Mouse (Mus musculus): ENCODE results near the gene Mbnl2. TPM values are rescaled to one million over a fixed set of nuclear protein-coding genes. Genes with fewer than 3 reads are reported as not detected.
A peak's percentile ranks its signal among the peaks of the same experiment; 100 is the strongest.

Mbnl2 gene
- polyA plus RNA-seq, 1 experiment, result 163 TPM

DNA sequence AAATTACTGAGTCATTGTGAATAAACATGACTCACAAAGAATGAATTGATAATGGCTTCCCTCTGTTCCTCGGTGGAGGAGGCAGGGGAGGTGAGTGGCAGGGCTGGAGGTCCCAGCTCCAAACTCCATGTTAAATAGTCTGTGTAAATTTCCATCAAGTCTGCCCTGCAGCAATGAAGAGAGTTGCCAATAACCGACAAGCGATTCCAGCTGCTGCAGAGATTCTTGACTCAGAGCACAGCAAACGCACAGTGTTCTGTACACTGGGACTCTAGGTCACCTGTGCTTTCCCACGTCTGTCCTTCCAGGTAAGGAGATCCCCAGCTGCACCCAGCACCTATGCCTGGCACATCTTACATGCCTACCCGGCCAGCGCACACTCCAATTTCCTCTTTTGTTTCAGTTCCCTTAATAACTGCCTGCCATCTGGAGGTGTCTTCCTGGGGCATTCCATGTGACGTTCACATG is 158.5 kb downstream of the Mbnl2 start:
- DNase-seq, result peak in 1 of 2 experiments; percentile 15
- Histone ChIP-seq H3K27ac (ENCODE audit: insufficient read depth, low read length) (peak overlapping the region; percentile 50), H3K4me3 (replicated peaks; ENCODE audit: insufficient read depth, low read depth, low read length) (no peak overlapping the region), H3K4me1 (ENCODE audit: control insufficient read depth, insufficient read depth, low read length) (peaks cover 6% of the 10 kb centered on the region), H3K27me3 (ENCODE audit: control insufficient read depth, insufficient read depth, low read length) (no peaks in the 10 kb centered on the region)
- TF ChIP-seq CTCF (IDR thresholded peaks at IDR 0.05; ENCODE audit: borderline replicate concordance, insufficient read depth, low read depth, low read length), result no peak
- 28% methylated on average over 8 of the region's 8 CpGs for WGBS

- 85% methylated on average over 1 of the region's 1 CpGs for WGBS
- TF ChIP-seq POLR2A (IDR thresholded peaks at IDR 0.05; ENCODE audit: borderline replicate concordance, insufficient read depth, low read length) (no peak), CTCF (IDR thresholded peaks at IDR 0.05; ENCODE audit: borderline replicate concordance, insufficient read depth, low read depth, low read length) (no peak)
- no peak for DNase-seq
- Histone ChIP-seq H3K27me3 (ENCODE audit: control insufficient read depth, insufficient read depth, low read length) (no peaks in the 10 kb centered on the region), H3K4me1 (ENCODE audit: control insufficient read depth, insufficient read depth, low read length) (peaks cover 6% of the 10 kb centered on the region), H3K4me3 (replicated peaks; ENCODE audit: insufficient read depth, low read depth, low read length) (no peak overlapping the region), H3K27ac (ENCODE audit: insufficient read depth, low read length) (no peak overlapping the region)
Observed at GRCm38 (mm10) chr14:120434831-120435230, 159.4 kb downstream of the Mbnl2 start.

GRCm38 (mm10) chr14:120440716-120441115 is 165.2 kb downstream of the Mbnl2 start:
- TF ChIP-seq POLR2A (IDR thresholded peaks at IDR 0.05; ENCODE audit: borderline replicate concordance, insufficient read depth, low read length), result no peak
- TF ChIP-seq CTCF (IDR thresholded peaks at IDR 0.05; ENCODE audit: borderline replicate concordance, insufficient read depth, low read depth, low read length), result no peak
- H3K4me3 ChIP-seq (replicated peaks; ENCODE audit: insufficient read depth, low read depth, low read length), result no peak overlapping the region
- no peaks in the 10 kb centered on the region for H3K4me1 ChIP-seq (ENCODE audit: control insufficient read depth, insufficient read depth, low read length)
- DNase-seq, result no peak
- H3K27me3 ChIP-seq (ENCODE audit: control insufficient read depth, insufficient read depth, low read length), result no peaks in the 10 kb centered on the region
- no peak overlapping the region for H3K27ac ChIP-seq (ENCODE audit: insufficient read depth, low read length)

- no peak for DNase-seq
Observed at GRCm38 (mm10) chr14:120441256-120441655, 165.8 kb downstream of the Mbnl2 start.

DNA sequence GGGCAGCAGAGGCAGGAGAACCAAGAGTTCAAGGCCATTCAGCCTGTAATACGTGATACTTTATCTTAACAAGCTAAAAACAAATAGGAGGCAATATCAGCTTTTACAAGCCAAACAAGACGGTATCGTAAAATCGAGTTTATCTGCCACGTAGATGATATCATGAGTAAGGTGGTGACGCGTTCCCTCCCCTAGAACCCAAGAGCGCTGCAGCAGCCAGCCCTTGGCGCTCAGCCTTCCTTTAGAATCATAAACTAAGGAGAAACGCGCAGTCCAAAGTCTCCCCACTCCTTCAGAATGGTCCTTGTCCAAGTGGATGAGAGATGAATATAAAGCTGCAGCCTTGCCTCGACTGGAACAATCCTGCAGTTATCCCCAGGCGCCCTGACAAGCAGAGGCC is 166.4 kb downstream of the Mbnl2 start:
- TF ChIP-seq POLR2A (IDR thresholded peaks at IDR 0.05; ENCODE audit: borderline replicate concordance, insufficient read depth, low read length) (no peak), CTCF (IDR thresholded peaks at IDR 0.05; ENCODE audit: borderline replicate concordance, insufficient read depth, low read depth, low read length) (no peak)
- Histone ChIP-seq H3K27me3 (ENCODE audit: control insufficient read depth, insufficient read depth, low read length) (no peaks in the 10 kb centered on the region), H3K4me3 (replicated peaks; ENCODE audit: insufficient read depth, low read depth, low read length) (no peak overlapping the region), H3K4me1 (ENCODE audit: control insufficient read depth, insufficient read depth, low read length) (no peaks in the 10 kb centered on the region), H3K27ac (ENCODE audit: insufficient read depth, low read length) (no peak overlapping the region)
- DNase-seq, result no peak
- 83% methylated on average over 13 of the region's 13 CpGs for WGBS

More at GRCm38 (mm10) chr14:120441256-120441655, 165.8 kb downstream of the Mbnl2 start:
- WGBS, result 42% methylated on average over 4 of the region's 4 CpGs
- TF ChIP-seq CTCF (IDR thresholded peaks at IDR 0.05; ENCODE audit: borderline replicate concordance, insufficient read depth, low read depth, low read length) (no peak), POLR2A (IDR thresholded peaks at IDR 0.05; ENCODE audit: borderline replicate concordance, insufficient read depth, low read length) (no peak)
- no peak overlapping the region for H3K27ac ChIP-seq (ENCODE audit: insufficient read depth, low read length)
- no peak overlapping the region for H3K4me3 ChIP-seq (replicated peaks; ENCODE audit: insufficient read depth, low read depth, low read length)
- H3K27me3 ChIP-seq (ENCODE audit: control insufficient read depth, insufficient read depth, low read length), result no peaks in the 10 kb centered on the region
- no peaks in the 10 kb centered on the region for H3K4me1 ChIP-seq (ENCODE audit: control insufficient read depth, insufficient read depth, low read length)

DNA sequence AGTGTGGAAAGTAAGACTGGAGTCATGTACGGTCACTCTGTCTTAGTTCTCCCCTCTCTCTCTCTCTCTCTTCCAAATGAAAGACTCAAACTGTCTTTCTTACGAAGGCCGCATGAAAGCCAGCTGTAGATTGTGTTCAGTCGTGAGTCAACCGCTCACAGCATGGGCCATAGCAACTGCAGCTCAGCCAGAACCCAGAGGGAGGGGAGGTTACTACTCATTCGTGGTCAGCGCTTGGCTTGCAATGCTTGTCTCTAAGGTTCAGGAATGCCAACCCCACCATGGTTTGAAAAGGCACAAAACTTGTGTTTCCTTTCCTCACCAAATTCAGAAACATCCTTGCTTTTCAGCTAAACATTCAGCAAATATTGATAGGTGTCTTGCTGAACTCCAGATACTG is 178.8 kb downstream of the Mbnl2 start:
- 32% methylated on average over 7 of the region's 7 CpGs for WGBS
- DNase-seq, result no peak
- H3K27ac ChIP-seq (ENCODE audit: insufficient read depth, low read length), result no peak overlapping the region
- TF ChIP-seq CTCF (IDR thresholded peaks at IDR 0.05; ENCODE audit: borderline replicate concordance, insufficient read depth, low read depth, low read length) (no peak), POLR2A (IDR thresholded peaks at IDR 0.05; ENCODE audit: borderline replicate concordance, insufficient read depth, low read length) (no peak)
- no peaks in the 10 kb centered on the region for H3K4me1 ChIP-seq (ENCODE audit: control insufficient read depth, insufficient read depth, low read length)
- no peak overlapping the region for H3K4me3 ChIP-seq (replicated peaks; ENCODE audit: insufficient read depth, low read depth, low read length)
- H3K27me3 ChIP-seq (ENCODE audit: control insufficient read depth, insufficient read depth, low read length), result no peaks in the 10 kb centered on the region

DNA sequence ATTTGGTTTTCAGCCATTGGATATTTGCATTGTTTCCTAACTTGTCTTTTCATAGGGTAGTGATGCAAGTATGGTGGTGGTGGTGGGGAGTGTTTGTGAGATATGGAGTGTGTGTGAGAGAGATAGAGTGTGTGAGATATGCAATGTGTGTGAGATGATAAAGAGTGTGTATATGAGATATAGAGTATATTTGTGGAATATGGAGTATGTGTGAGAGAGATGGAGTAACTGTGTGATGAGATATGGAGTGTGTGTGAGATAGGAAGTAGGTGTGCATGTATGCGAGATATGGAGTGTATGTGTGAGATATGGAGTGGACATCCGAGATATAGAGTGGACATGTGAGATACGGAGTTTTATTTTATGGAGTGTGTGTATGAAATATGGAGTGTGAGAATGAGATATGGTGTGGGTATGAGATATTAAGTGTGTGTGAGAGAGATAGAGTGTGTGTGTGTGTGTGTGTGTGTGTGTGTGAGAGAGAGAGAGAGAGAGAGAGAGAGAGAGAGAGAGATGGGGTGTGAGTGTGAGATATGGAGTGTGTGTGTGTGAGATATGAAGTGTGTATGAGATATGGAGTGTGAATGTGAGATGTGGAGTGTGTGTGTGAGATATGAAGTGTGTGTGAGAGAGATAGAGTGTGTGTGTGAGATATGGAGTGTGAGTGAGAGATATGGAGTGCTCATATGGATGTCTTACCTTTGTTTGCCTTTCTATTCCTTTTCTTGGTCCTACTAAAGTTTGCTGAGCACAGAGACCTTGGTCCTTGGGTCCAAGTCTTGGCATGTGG is 188.7 kb downstream of the Mbnl2 start:
- H3K27me3 ChIP-seq (ENCODE audit: control insufficient read depth, insufficient read depth, low read length), result no peaks in the 10 kb centered on the region
- TF ChIP-seq POLR2A (IDR thresholded peaks at IDR 0.05; ENCODE audit: borderline replicate concordance, insufficient read depth, low read length) (no peak), CTCF (IDR thresholded peaks at IDR 0.05; ENCODE audit: borderline replicate concordance, insufficient read depth, low read depth, low read length) (no peak)
- 97% methylated on average over 3 of the region's 3 CpGs for WGBS
- peaks cover 7% of the 10 kb centered on the region for H3K4me1 ChIP-seq (ENCODE audit: control insufficient read depth, insufficient read depth, low read length)
- H3K27ac ChIP-seq (ENCODE audit: insufficient read depth, low read length), result no peak overlapping the region
- no peak overlapping the region for H3K4me3 ChIP-seq (replicated peaks; ENCODE audit: insufficient read depth, low read depth, low read length)
- no peak for DNase-seq

GRCm38 (mm10) chr14:120466816-120467215 is 191.3 kb downstream of the Mbnl2 start:
- Histone ChIP-seq H3K4me3 (replicated peaks; ENCODE audit: insufficient read depth, low read depth, low read length) (no peak overlapping the region), H3K27ac (ENCODE audit: insufficient read depth, low read length) (no peak overlapping the region), H3K4me1 (ENCODE audit: control insufficient read depth, insufficient read depth, low read length) (peaks cover 7% of the 10 kb centered on the region), H3K27me3 (ENCODE audit: control insufficient read depth, insufficient read depth, low read length) (no peaks in the 10 kb centered on the region)
- TF ChIP-seq POLR2A (IDR thresholded peaks at IDR 0.05; ENCODE audit: borderline replicate concordance, insufficient read depth, low read length), result no peak
- TF ChIP-seq CTCF (IDR thresholded peaks at IDR 0.05; ENCODE audit: borderline replicate concordance, insufficient read depth, low read depth, low read length), result no peak
- 18% methylated on average over 4 of the region's 4 CpGs for WGBS
- peak in 1 of 2 experiments; percentile 29 for DNase-seq
